Mouse (Mus musculus): ENCODE data around the gene Asb2.

Gene Asb2

GRCm38 (mm10) chr12:103358951-103359801, 3.4 kb upstream of the Asb2 start:
- no peak for DNase-seq

GRCm38 (mm10) chr12:103358216-103358615, 2.4 kb upstream of the Asb2 start:
- peak; percentile 36 for DNase-seq

- peak; percentile 34 for DNase-seq
Measured at GRCm38 (mm10) chr12:103356415-103356748, 581 bp upstream of the Asb2 start.

GRCm38 (mm10) chr12:103353538-103353937, 2.3 kb downstream of the Asb2 start:
- peak; percentile 52 for DNase-seq

- DNase-seq = no peak
Measured at GRCm38 (mm10) chr12:103352735-103353134, 3.1 kb downstream of the Asb2 start.

- peak; percentile 85 for DNase-seq
Measured at GRCm38 (mm10) chr12:103348506-103348905, 7.3 kb downstream of the Asb2 start.

- DNase-seq = no peak
Measured at GRCm38 (mm10) chr12:103347406-103347805, 8.4 kb downstream of the Asb2 start.

GRCm38 (mm10) chr12:103346945-103347344, 8.9 kb downstream of the Asb2 start:
- peak; percentile 82 for DNase-seq

GRCm38 (mm10) chr12:103344934-103345333, 10.9 kb downstream of the Asb2 start:
- no peak for DNase-seq

- no peak for DNase-seq
Measured at GRCm38 (mm10) chr12:103343456-103343855, 12.3 kb downstream of the Asb2 start.

- DNase-seq = no peak
Measured at GRCm38 (mm10) chr12:103341212-103341611, 14.6 kb downstream of the Asb2 start.

GRCm38 (mm10) chr12:103338162-103338798, 17.5 kb downstream of the Asb2 start:
- no peak for DNase-seq

- DNase-seq = no peak
Measured at GRCm38 (mm10) chr12:103336766-103337165, 19.0 kb downstream of the Asb2 start.

- DNase-seq = no peak
Measured at GRCm38 (mm10) chr12:103333426-103333825, 22.4 kb downstream of the Asb2 start.

GRCm38 (mm10) chr12:103332879-103333278, 22.9 kb downstream of the Asb2 start:
- no peak for DNase-seq

- DNase-seq = no peak
Measured at GRCm38 (mm10) chr12:103331491-103331890, 24.3 kb downstream of the Asb2 start.

GRCm38 (mm10) chr12:103328448-103329191, 27.2 kb downstream of the Asb2 start:
- DNase-seq = no peak

GRCm38 (mm10) chr12:103327107-103327506, 28.7 kb downstream of the Asb2 start:
- no peak for DNase-seq

GRCm38 (mm10) chr12:103326569-103326968, 29.2 kb downstream of the Asb2 start:
- DNase-seq = no peak

- peak; percentile 88 for DNase-seq
Measured at GRCm38 (mm10) chr12:103325156-103325857, 30.5 kb downstream of the Asb2 start.

- peak; percentile 32 for DNase-seq
Measured at GRCm38 (mm10) chr12:103322801-103323200, 33.0 kb downstream of the Asb2 start.

- no peak for DNase-seq
Measured at GRCm38 (mm10) chr12:103315831-103316545, 39.8 kb downstream of the Asb2 start.

Measured in right cerebral cortex, adult 18-20 months (tissue).